Mouse (Mus musculus) forebrain, embryonic 13.5 days (tissue): ENCODE data around the gene Foxo3. TPM values are rescaled to one million over a fixed set of nuclear protein-coding genes. Genes with fewer than 3 reads are reported as not detected.
A peak's percentile ranks its signal among the peaks of the same experiment; 100 is the strongest.

Experiments used
- ATAC-seq: fragments of 200-750 bp; cut with Nextera tagmentation; 2 replicates; pipeline ENCODE4 v1.8.0; 2017
- H3K27ac ChIP-seq: fragments of 300-500 bp; sonication (generic); 2 replicates; pipeline ENCODE4 v1.5.1; 2015; ENCODE audit warnings: inconsistent platforms, mild to moderate bottlenecking, moderate library complexity
- H3K27me3 ChIP-seq: fragments of 300-500 bp; sonication (generic); 2 replicates; pipeline ENCODE4 v1.6.1; 2015; ENCODE audit warnings: mild to moderate bottlenecking, inconsistent platforms
- H3K36me3 ChIP-seq: fragments of 300-500 bp; sonication (generic); 2 replicates; pipeline ENCODE4 v1.6.1; 2015; ENCODE audit warnings: mild to moderate bottlenecking, inconsistent platforms; ENCODE audit not compliant: poor library complexity, severe bottlenecking
- H3K4me1 ChIP-seq: fragments of 300-500 bp; sonication (generic); 2 replicates; pipeline ENCODE4 v1.6.1; 2015; ENCODE audit warnings: inconsistent platforms
- H3K4me2 ChIP-seq: fragments of 300-500 bp; sonication (generic); 2 replicates; pipeline ENCODE4 v1.6.1; 2015; ENCODE audit warnings: inconsistent platforms, mild to moderate bottlenecking, moderate library complexity
- H3K4me3 ChIP-seq: fragments of 300-500 bp; sonication (generic); 2 replicates; pipeline ENCODE4 v1.5.1; 2015; ENCODE audit warnings: mild to moderate bottlenecking, inconsistent platforms
- H3K9ac ChIP-seq: fragments of 300-500 bp; sonication (generic); 2 replicates; pipeline ENCODE4 v1.6.1; 2015; ENCODE audit warnings: mild to moderate bottlenecking, inconsistent platforms
- H3K9me3 ChIP-seq: fragments of 300-500 bp; sonication (generic); replicated peaks from 2 replicates; pipeline ENCODE4 v1.6.1; 2016; ENCODE audit warnings: inconsistent platforms
- WGBS: fragments of 180-500 bp; shearing (Covaris S2); methylation state at CpG from one replicate; pipeline ENCODE4 v1.1.7; 2015; 5-methylcytosine and 5-hydroxymethylcytosine counted together
- polyA plus RNA-seq: library from polyadenylated mRNA; unstranded; fragments of >200 nt; fragmentation: Nextera tagmentation; extraction: Ambion mirVana; gene quantifications from 2 replicates; pipeline ENCODE4 v1.2.1, GENCODE M21; 2015

The Foxo3 gene
- polyA plus RNA-seq, 1 experiment from 2014 or later: 3.8 TPM

DNA sequence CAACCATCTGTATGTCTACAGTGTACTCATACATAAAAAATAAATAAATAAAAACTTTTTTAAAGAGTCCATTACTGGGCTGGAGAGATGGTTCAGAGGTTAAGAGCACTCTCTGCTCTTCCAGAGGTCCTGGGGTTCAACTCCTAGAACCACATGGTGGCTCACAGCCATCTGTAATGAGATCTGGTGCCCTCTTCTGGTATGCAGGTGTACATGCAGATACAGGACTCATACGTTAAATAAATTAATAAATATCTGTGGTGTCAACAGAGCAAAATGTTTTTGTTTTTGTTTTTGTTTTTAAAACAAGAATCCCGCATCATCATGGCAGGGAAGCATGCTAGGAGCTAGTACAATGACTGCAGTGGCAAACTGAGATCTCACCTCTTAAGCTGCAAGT, 20.6 kb upstream of the Foxo3 start:
- no peaks in the 10 kb centered on the region for H3K4me1 ChIP-seq
- H3K9ac ChIP-seq: no peak overlapping the region
- no peak overlapping the region for H3K27ac ChIP-seq
- WGBS: 84% methylated on average over 2 of the region's 2 CpGs
- ATAC-seq: no peak
- no peaks in the 10 kb centered on the region for H3K27me3 ChIP-seq
- H3K4me3 ChIP-seq: no peak overlapping the region
- peaks cover 5% of the 10 kb centered on the region; the same call in 1 of the 2 replicates for H3K9me3 ChIP-seq
- H3K4me2 ChIP-seq: no peak overlapping the region
- no peaks in the 10 kb centered on the region for H3K36me3 ChIP-seq

DNA sequence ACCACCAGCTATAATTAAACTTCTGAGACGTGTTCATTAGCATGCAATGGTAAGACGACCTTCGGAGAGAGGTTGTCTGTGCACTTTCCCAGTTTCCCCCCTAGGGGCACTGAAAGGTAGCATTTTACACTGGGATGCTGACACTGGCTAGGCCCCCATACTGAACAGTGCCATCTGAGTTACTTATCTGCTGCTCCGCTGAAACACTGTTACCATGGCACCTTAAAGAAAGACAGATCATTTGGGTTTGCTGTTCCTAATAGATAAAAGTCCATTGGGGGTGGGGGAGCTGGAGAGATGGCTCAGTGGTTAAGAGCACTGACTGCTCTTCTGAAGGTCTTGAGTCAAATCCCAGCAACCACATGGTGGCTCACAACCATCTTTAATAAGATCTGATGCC, 20.0 kb upstream of the Foxo3 start:
- Histone ChIP-seq H3K9ac (no peak overlapping the region), H3K9me3 (peaks cover 5% of the 10 kb centered on the region; the same call in 1 of the 2 replicates), H3K27ac (no peak overlapping the region), H3K4me2 (no peak overlapping the region), H3K4me1 (no peaks in the 10 kb centered on the region), H3K4me3 (no peak overlapping the region), H3K27me3 (no peaks in the 10 kb centered on the region), H3K36me3 (no peaks in the 10 kb centered on the region)
- no peak for ATAC-seq
- 54% methylated on average over 4 of the region's 4 CpGs for WGBS

DNA sequence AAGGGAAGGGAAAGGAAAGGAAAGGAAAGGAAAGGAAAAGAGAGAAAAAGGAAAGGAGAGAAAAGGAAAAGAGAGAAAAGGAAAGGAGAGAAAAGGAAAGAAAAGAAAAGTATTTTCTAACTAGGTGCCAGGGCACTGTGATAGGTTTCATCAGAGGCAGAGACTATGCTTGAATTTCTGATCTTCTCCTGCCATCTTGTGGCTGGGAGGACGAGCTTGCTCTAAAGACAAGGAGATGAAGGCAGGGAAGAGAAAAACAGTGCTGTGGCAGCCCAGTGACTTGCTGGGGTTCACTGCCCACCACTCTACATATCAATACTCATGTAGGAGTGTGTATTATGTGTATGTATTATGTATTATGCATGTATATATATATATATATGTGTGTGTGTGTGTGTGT, 18.5 kb upstream of the Foxo3 start:
- no peak overlapping the region for H3K4me2 ChIP-seq
- H3K27ac ChIP-seq: no peak overlapping the region
- ATAC-seq: peak; percentile 62
- no peak overlapping the region for H3K9ac ChIP-seq
- H3K36me3 ChIP-seq: no peaks in the 10 kb centered on the region
- peaks cover 5% of the 10 kb centered on the region; the same call in 1 of the 2 replicates for H3K9me3 ChIP-seq
- H3K4me3 ChIP-seq: no peak overlapping the region
- WGBS: 0% methylated on average over 1 of the region's 1 CpGs
- no peaks in the 10 kb centered on the region for H3K27me3 ChIP-seq
- no peaks in the 10 kb centered on the region for H3K4me1 ChIP-seq

- no peak overlapping the region for H3K27ac ChIP-seq
- H3K36me3 ChIP-seq: no peaks in the 10 kb centered on the region
- no peak overlapping the region for H3K4me3 ChIP-seq
- no peaks in the 10 kb centered on the region for H3K27me3 ChIP-seq
- no peaks in the 10 kb centered on the region for H3K4me1 ChIP-seq
- H3K9me3 ChIP-seq: peaks cover 5% of the 10 kb centered on the region; the same call in 1 of the 2 replicates
- no peak overlapping the region for H3K9ac ChIP-seq
- 66% methylated on average over 2 of the region's 2 CpGs for WGBS
- no peak for ATAC-seq
- no peak overlapping the region for H3K4me2 ChIP-seq
Measured at GRCm38 (mm10) chr10:42294392-42294791, 17.8 kb upstream of the Foxo3 start.

DNA sequence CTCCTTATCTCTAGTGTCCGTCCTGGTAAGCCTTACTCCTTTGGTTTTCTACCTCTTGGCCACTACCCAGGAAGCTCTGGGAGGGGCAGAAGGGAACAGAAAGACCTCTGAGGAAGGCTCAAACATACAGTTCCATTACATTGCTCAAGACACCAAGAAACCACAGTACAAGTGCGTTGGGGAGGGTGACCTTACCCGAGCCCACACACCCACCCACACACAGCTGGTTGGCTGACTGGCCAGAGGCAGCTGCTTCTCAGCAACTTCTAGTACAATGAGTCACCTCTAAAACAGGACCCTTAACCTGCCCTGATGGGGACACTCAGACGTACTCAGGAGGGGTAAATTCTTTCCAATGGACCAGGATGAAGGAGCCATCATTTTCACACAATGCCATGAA, 17.3 kb upstream of the Foxo3 start:
- no peak overlapping the region for H3K4me3 ChIP-seq
- no peak for ATAC-seq
- whole genome bisulfite sequencing: 80% methylated on average over 4 of the region's 4 CpGs
- H3K4me1 ChIP-seq: no peaks in the 10 kb centered on the region
- H3K27me3 ChIP-seq: no peaks in the 10 kb centered on the region
- H3K4me2 ChIP-seq: no peak overlapping the region
- peaks cover 5% of the 10 kb centered on the region; the same call in 1 of the 2 replicates for H3K9me3 ChIP-seq
- no peak overlapping the region for H3K27ac ChIP-seq
- no peaks in the 10 kb centered on the region for H3K36me3 ChIP-seq
- H3K9ac ChIP-seq: no peak overlapping the region

- ATAC-seq: no peak
- H3K36me3 ChIP-seq: no peaks in the 10 kb centered on the region
- H3K4me1 ChIP-seq: no peaks in the 10 kb centered on the region
- no peak overlapping the region for H3K9ac ChIP-seq
- H3K4me2 ChIP-seq: no peak overlapping the region
- no peaks in the 10 kb centered on the region for H3K27me3 ChIP-seq
- WGBS: 66% methylated on average over 5 of the region's 5 CpGs
- H3K27ac ChIP-seq: no peak overlapping the region
- no peak overlapping the region for H3K4me3 ChIP-seq
- peaks cover 4% of the 10 kb centered on the region; the same call in 1 of the 2 replicates for H3K9me3 ChIP-seq
Measured at GRCm38 (mm10) chr10:42291360-42291759, 14.8 kb upstream of the Foxo3 start.

DNA sequence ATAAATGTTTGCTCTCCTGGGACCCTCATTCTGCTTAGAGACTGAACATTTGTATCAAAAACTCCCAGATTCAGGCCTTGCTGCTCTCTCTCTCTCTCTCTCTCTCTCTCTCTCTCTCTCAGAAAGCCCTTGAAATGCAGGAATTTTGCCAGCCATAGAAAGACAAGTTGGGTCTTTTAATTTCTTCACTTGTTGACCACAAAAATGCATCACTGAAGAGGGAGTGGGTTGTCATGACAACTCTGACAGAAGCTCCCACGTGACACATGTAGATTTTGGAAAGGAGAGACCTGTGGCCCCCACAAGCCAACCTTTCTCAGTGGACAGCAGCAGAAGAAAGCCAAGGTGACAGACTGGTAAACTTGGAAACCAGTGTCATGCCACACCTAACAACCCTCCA, 11.1 kb upstream of the Foxo3 start:
- H3K4me2 ChIP-seq: no peak overlapping the region
- H3K27ac ChIP-seq: no peak overlapping the region
- no peak for ATAC-seq
- WGBS: 68% methylated on average over 1 of the region's 1 CpGs
- H3K4me1 ChIP-seq: no peaks in the 10 kb centered on the region
- no peak overlapping the region for H3K4me3 ChIP-seq
- H3K36me3 ChIP-seq: no peaks in the 10 kb centered on the region
- H3K27me3 ChIP-seq: no peaks in the 10 kb centered on the region
- no peak overlapping the region for H3K9ac ChIP-seq
- H3K9me3 ChIP-seq: peaks cover 15% of the 10 kb centered on the region

- H3K4me1 ChIP-seq: peaks cover 29% of the 10 kb centered on the region
- H3K4me3 ChIP-seq: peak overlapping the region; percentile 68
- H3K9ac ChIP-seq: peak overlapping the region; percentile 70
- H3K27me3 ChIP-seq: peaks cover 20% of the 10 kb centered on the region
- H3K36me3 ChIP-seq: no peaks in the 10 kb centered on the region
- H3K4me2 ChIP-seq: peak overlapping the region; percentile 99
- no peak for ATAC-seq
- H3K27ac ChIP-seq: peak overlapping the region; percentile 99
- 1% methylated on average over 34 of the region's 38 CpGs for WGBS
- H3K9me3 ChIP-seq: no peaks in the 10 kb centered on the region
Measured at GRCm38 (mm10) chr10:42278307-42278850, 1.8 kb upstream of the Foxo3 start.

- Histone ChIP-seq H3K4me3 (peak overlapping the region; percentile 68), H3K9ac (peak overlapping the region; percentile 77), H3K36me3 (no peaks in the 10 kb centered on the region), H3K4me1 (peaks cover 32% of the 10 kb centered on the region), H3K4me2 (peak overlapping the region; percentile 99), H3K27ac (peak overlapping the region; percentile 99), H3K27me3 (peaks cover 23% of the 10 kb centered on the region), H3K9me3 (no peaks in the 10 kb centered on the region)
- ATAC-seq: peak; percentile 94
- WGBS: under 1% methylated on average over 74 of the region's 78 CpGs
Measured at GRCm38 (mm10) chr10:42277476-42278306, 1.1 kb upstream of the Foxo3 start.

GRCm38 (mm10) chr10:42275871-42276501, 569 bp downstream of the Foxo3 start:
- Histone ChIP-seq H3K9me3 (no peaks in the 10 kb centered on the region), H3K27me3 (peaks cover 26% of the 10 kb centered on the region), H3K4me3 (peak overlapping the region; percentile 68), H3K4me1 (peaks cover 40% of the 10 kb centered on the region), H3K36me3 (no peaks in the 10 kb centered on the region), H3K9ac (peak overlapping the region; percentile 77), H3K27ac (peak overlapping the region; percentile 99), H3K4me2 (peak overlapping the region; percentile 99)
- under 1% methylated on average over 40 of the region's 40 CpGs for WGBS
- no peak for ATAC-seq

GRCm38 (mm10) chr10:42275401-42275870, 1.1 kb downstream of the Foxo3 start:
- Histone ChIP-seq H3K9me3 (no peaks in the 10 kb centered on the region), H3K27ac (peak overlapping the region; percentile 99), H3K4me2 (peak overlapping the region; percentile 99), H3K36me3 (no peaks in the 10 kb centered on the region), H3K4me3 (peak overlapping the region; percentile 68), H3K4me1 (peaks cover 40% of the 10 kb centered on the region), H3K9ac (peak overlapping the region; percentile 77), H3K27me3 (peaks cover 26% of the 10 kb centered on the region)
- no peak for ATAC-seq
- under 1% methylated on average over 37 of the region's 54 CpGs for WGBS
